Mouse (Mus musculus) E14TG2a.4 (cell line): ENCODE data around the gene Syt12.

Experiments
- H3K27me3 ChIP-seq: 2 replicates; pipeline ENCODE4 v1.6.1; 2014; ENCODE audit warnings: low read length, control low read depth; ENCODE audit not compliant: insufficient read depth
- H3K36me3 ChIP-seq: 2 replicates; pipeline ENCODE4 v1.6.1; 2014; ENCODE audit warnings: low read length, control low read depth; ENCODE audit not compliant: insufficient read depth
- H3K4me1 ChIP-seq: replicated peaks from 2 replicates; pipeline ENCODE4 v1.6.1; 2014; ENCODE audit warnings: low read depth, low read length, control low read depth
- H3K4me3 ChIP-seq: replicated peaks from 2 replicates; pipeline ENCODE4 v1.5.1; 2014; ENCODE audit warnings: mild to moderate bottlenecking, low read length
- H3K9me3 ChIP-seq: 2 replicates; pipeline ENCODE4 v1.6.1; 2014; ENCODE audit warnings: low read length, control low read depth
- CTCF ChIP-seq: conservative IDR thresholded peaks from 2 replicates; pipeline ENCODE4 v1.5.1; 2014; ENCODE audit warnings: low read length
- NANOG ChIP-seq: IDR thresholded peaks from 2 replicates; pipeline ENCODE4 v1.6.1; 2014; ENCODE audit warnings: borderline replicate concordance, low read length, mixed read lengths
- POU5F1 ChIP-seq: IDR thresholded peaks from 2 replicates; pipeline ENCODE4 v1.6.1; 2014; ENCODE audit warnings: low read length, borderline replicate concordance

Syt12 gene

DNA sequence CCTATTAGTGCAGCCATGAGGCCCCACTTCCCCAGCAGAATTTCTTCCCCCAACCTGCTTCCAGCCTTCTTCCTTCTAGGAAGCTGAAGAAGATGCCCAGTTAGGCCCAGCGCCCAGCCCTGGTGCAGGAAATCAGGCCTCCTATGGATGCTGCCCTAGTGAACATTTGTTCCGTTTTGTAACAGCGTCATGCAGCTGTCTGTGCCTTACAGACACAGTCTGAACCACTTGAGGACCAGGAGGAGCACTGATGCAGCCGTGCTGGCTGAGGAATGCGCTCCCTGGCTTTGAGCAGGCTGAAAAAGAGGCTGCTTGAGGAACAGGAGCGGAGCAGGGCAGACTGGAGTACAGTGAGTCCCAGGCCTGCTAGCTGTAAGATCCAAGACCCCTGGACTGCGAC, 17.5 kb upstream of the Syt12 start:
- TF ChIP-seq NANOG (no peak), POU5F1 (no peak)
- Histone ChIP-seq H3K36me3 (no peaks in the 10 kb centered on the region), H3K9me3 (no peaks in the 10 kb centered on the region), H3K4me3 (no peak overlapping the region), H3K27me3 (peaks cover 10% of the 10 kb centered on the region), H3K4me1 (peaks cover 9% of the 10 kb centered on the region)

DNA sequence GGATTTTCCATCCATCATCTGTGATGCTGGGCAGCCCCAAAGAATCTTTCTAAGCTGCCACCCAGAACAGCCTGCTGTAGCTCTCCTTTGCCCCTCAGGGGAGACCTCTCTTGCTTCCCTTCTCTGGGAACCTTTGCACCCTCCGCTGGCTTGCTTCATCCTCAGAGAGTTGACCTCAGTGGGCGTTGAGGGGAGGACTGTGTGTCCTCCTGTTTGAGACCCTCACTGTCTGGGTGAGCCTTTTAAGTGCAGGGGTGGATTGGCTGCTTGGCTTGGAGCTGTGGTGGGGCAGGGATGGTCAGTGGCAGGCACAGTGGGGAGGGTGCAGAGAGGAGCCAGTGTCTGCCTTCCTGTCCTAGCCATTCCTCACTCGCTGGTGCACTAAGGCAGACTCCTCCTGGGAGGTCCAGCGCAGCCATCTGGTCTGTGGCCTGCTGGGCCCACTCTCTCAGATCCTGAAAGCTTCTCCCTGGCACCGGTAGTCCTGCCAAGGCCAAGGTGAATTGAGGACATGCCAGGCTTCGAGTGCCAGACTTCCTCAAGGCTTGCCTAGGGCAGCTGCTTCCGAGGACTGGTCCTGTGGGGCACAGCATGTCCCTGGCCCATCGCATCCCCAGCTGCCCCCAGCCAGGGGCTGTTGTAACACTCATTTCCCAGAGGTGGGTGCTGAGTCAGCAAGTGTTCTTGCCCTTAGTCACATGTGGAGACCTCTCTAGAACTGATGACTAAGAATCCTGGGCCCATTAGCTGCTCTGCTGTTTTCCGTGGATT, 15.5 kb upstream of the Syt12 start:
- Histone ChIP-seq H3K4me1 (peaks cover 2% of the 10 kb centered on the region), H3K4me3 (no peak overlapping the region), H3K9me3 (no peaks in the 10 kb centered on the region), H3K27me3 (peaks cover 13% of the 10 kb centered on the region), H3K36me3 (no peaks in the 10 kb centered on the region)
- TF ChIP-seq NANOG = no peak
- TF ChIP-seq CTCF = no peak
- no peak for TF ChIP-seq POU5F1

DNA sequence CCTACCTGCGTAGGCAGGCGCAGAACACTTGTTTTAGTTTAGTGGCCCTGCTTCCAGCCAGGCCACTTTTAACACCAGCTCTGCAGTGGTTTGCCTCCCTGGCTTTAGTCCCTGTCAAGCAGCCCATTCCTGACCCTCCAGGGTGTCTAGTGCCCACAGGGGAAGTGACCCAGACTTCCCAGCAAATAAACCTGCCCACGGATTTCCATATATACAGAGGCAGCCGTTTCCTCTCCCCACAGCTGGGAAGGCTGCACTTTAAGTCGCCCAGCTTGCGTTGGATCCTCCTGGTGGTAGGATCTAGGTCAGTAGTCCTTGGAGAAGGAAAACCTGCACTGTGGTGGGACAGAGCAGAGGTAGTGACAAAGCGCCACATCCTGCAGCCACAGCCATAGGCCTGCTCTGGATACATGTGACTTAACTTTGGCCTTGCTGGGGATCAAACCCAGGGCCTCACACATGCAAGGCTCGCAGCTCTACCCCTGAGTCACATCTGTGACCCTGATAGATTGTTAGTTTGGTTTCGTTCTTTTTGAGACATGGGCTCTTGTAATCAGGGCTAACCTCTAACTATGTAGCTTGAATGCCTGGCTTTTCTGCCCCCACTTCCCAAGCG, 13.9 kb upstream of the Syt12 start:
- Histone ChIP-seq H3K9me3 (no peaks in the 10 kb centered on the region), H3K4me1 (peaks cover under 1% of the 10 kb centered on the region; the same call in 1 of the 2 replicates)
- no peak for TF ChIP-seq NANOG
- no peak for TF ChIP-seq POU5F1
- no peak for TF ChIP-seq CTCF

DNA sequence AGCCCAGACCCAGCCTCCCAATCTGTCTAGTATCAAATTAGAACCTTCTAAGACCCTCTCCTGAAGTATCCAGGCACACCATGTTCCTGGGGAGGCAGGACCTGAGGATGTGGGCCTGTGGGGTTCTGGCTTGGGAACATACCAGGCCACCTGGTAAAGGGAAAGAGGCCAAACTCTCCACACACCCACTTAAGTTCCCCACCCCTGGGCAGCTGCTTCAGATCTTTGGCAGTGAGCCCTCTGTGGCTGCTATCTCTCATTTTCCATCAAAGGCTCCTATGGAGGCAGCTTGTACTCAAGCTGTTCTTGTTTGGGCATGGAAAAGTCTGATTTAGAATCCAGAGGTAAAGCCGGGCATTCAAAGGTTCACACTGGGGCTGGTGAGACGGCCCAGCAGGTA, 10.6 kb upstream of the Syt12 start:
- Histone ChIP-seq H3K27me3 (peaks cover 3% of the 10 kb centered on the region; the same call in 1 of the 2 replicates), H3K9me3 (no peaks in the 10 kb centered on the region), H3K4me1 (peaks cover 5% of the 10 kb centered on the region), H3K4me3 (no peak overlapping the region), H3K36me3 (no peaks in the 10 kb centered on the region)
- TF ChIP-seq POU5F1 = no peak
- TF ChIP-seq CTCF = no peak
- TF ChIP-seq NANOG = no peak

More for the DNA sequence above, 13.9 kb upstream of the Syt12 start:
- Histone ChIP-seq H3K27me3 (peaks cover 13% of the 10 kb centered on the region), H3K4me3 (no peak overlapping the region), H3K36me3 (no peaks in the 10 kb centered on the region)

DNA sequence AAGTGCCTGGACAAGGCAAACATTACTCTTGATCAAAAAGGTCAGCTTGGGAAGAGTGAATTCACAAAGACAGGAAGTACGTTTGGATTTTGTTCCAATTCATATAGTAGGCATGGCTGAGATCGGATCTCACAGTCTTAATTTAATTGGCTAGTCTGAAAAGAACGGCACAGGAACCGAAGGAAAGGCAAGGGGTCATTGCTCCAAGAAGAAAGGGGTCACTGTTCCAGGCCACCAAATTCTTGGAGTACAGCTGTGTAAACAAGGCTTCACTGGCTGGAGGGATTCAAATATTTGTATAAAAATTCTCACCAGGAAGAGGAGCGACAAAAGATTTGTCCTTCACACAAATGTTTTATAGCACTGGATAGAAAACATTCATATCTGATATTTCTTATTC, 7.8 kb upstream of the Syt12 start:
- Histone ChIP-seq H3K36me3 (no peaks in the 10 kb centered on the region), H3K27me3 (peaks cover 11% of the 10 kb centered on the region), H3K9me3 (no peaks in the 10 kb centered on the region), H3K4me3 (no peak overlapping the region), H3K4me1 (peaks cover 5% of the 10 kb centered on the region; the same call in 1 of the 2 replicates)
- TF ChIP-seq POU5F1 = no peak
- no peak for TF ChIP-seq CTCF
- TF ChIP-seq NANOG = no peak

DNA sequence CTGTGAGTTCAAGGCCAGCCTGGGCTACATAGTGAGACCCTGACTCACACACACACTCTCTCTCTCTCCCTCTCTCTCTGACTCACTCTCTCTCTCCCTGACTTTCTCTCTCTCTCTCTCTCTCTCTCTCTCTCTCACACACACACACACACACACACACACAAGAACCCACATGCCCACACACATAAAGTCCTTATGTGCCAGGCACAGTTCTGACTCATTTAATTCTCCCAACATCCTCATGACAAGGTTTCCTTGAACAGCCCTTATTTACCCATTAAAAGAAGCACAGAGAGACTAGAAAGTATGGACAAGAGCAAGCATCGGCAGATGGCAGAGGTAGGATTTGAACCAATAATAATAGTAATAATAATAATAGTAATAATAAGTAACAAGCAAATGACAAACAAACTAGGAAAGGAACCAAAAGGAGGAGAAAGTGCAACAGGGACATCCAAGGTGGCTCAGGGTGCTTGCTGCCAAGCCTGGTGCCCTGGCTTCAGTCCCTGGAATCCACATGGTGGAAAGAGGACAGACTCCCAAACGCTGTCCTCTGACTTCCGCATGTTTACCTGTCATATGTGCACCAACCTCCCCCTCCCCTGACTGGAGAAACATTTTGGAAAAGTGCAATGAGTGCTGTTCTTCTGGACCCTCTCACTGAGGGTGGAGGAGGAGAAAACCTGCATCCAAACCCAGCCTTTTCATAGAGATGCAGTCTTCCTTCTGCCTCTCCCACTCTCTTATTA, 5.0 kb upstream of the Syt12 start:
- Histone ChIP-seq H3K4me3 (no peak overlapping the region), H3K36me3 (no peaks in the 10 kb centered on the region), H3K27me3 (peaks cover 23% of the 10 kb centered on the region), H3K4me1 (peaks cover 11% of the 10 kb centered on the region), H3K9me3 (no peaks in the 10 kb centered on the region)
- TF ChIP-seq NANOG = no peak
- no peak for TF ChIP-seq POU5F1
- no peak for TF ChIP-seq CTCF

DNA sequence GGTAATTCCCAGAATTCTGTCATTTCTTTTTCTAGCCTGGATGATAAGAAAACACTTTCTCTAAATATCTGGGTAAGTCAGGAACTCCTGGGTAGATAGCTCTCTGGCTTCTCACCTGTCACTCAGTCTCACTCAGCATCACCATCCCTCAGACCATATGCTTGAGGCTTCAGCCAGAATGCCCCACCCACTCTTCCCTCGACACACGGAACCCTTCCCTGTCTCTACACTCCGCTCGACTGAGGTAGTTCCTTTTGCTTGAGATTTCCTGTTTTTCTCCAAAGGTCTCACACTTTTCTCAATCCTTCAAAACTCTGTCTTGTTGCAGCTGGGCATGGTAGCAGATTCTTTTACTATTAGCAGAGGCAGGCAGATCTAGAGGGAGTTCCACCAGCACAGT, 4.1 kb upstream of the Syt12 start:
- Histone ChIP-seq H3K4me3 (no peak overlapping the region), H3K27me3 (peaks cover 32% of the 10 kb centered on the region), H3K36me3 (no peaks in the 10 kb centered on the region), H3K4me1 (peaks cover 14% of the 10 kb centered on the region), H3K9me3 (no peaks in the 10 kb centered on the region)
- TF ChIP-seq NANOG (no peak), POU5F1 (no peak), CTCF (no peak)

DNA sequence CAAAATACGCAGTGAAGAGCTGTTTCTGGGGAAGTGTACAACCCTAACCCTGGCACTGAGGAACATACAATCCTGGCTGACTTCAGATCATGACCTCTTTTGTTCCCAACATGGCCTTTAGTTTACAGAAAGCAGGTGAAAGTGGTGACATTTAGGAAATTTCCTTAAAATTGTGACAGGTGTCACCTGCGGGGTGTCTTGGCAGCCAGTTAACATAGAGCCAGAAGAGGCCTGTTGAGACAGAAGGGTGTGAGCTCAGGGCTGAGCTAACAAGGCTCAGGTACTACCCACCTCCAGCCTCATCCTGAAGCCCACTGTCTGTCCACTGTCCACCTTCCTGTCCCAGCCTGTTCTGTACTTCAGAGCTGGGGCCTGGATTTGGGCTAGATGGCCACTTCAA, 2.8 kb upstream of the Syt12 start:
- H3K36me3 ChIP-seq = no peaks in the 10 kb centered on the region
- H3K27me3 ChIP-seq = peaks cover 45% of the 10 kb centered on the region
- TF ChIP-seq CTCF (no peak), POU5F1 (no peak), NANOG (no peak)
- H3K4me3 ChIP-seq = no peak overlapping the region
- no peaks in the 10 kb centered on the region for H3K9me3 ChIP-seq
- peaks cover 13% of the 10 kb centered on the region for H3K4me1 ChIP-seq
